Mouse (Mus musculus) midbrain, embryonic 11.5 days (tissue): ENCODE data around the gene Rims4. TPM values are rescaled to one million over a fixed set of nuclear protein-coding genes. Genes with fewer than 3 reads are reported as not detected.
A peak's percentile ranks its signal among the peaks of the same experiment; 100 is the strongest.

Experiments
- ATAC-seq: fragments of 200-750 bp; cut with Nextera tagmentation; 2 replicates; pipeline ENCODE4 v1.8.0; 2017; ENCODE audit warnings: moderate TSS enrichment, moderate library complexity; ENCODE audit not compliant: low FRiP score
- DNase-seq: peaks from one replicate; pipeline ENCODE4 v3.0.0; 2015; ENCODE audit warnings: low spot score; ENCODE audit errors: missing footprints
- H3K27ac ChIP-seq: fragments of 300-500 bp; sonication (generic); 2 replicates; pipeline ENCODE4 v1.5.1; 2014; ENCODE audit warnings: low read depth, low read length
- H3K27me3 ChIP-seq: fragments of 300-500 bp; sonication (generic); 2 replicates; pipeline ENCODE4 v1.6.1; 2014; ENCODE audit warnings: mild to moderate bottlenecking, low read length, moderate library complexity, mixed read lengths; ENCODE audit not compliant: control insufficient read depth, insufficient read depth
- H3K36me3 ChIP-seq: fragments of 300-500 bp; sonication (generic); 2 replicates; pipeline ENCODE4 v1.6.1; 2014; ENCODE audit warnings: mild to moderate bottlenecking, low read length, moderate library complexity, mixed read lengths; ENCODE audit not compliant: control insufficient read depth, insufficient read depth
- H3K4me1 ChIP-seq: fragments of 300-500 bp; sonication (generic); 2 replicates; pipeline ENCODE4 v1.6.1; 2014; ENCODE audit warnings: low read length; ENCODE audit not compliant: control insufficient read depth, insufficient read depth
- H3K4me2 ChIP-seq: fragments of 300-500 bp; sonication (generic); 2 replicates; pipeline ENCODE4 v1.6.1; 2014; ENCODE audit warnings: mild to moderate bottlenecking, moderate library complexity
- H3K4me3 ChIP-seq: fragments of 300-500 bp; sonication (generic); 2 replicates; pipeline ENCODE4 v1.5.1; 2014; ENCODE audit warnings: low read depth, low read length
- H3K9ac ChIP-seq: fragments of 300-500 bp; sonication (generic); 2 replicates; pipeline ENCODE4 v1.6.1; 2014; ENCODE audit warnings: low read length
- H3K9me3 ChIP-seq: fragments of 300-500 bp; sonication (generic); 2 replicates; pipeline ENCODE4 v1.6.1; 2016; ENCODE audit warnings: low read length; ENCODE audit not compliant: control insufficient read depth
- WGBS: fragments of 180-500 bp; shearing (Covaris S2); extraction: QIAGEN DNeasy Blood & Tissue Kit; methylation state at CpG from one replicate; pipeline ENCODE4 v1.1.7; 2014; 5-methylcytosine and 5-hydroxymethylcytosine counted together
- polyA plus RNA-seq: library from polyadenylated mRNA; unstranded; fragments of >200 nt; fragmentation: Nextera tagmentation; extraction: Ambion mirVana; gene quantifications from 2 replicates; pipeline ENCODE4 v1.2.1, GENCODE M21; 2014

Rims4 gene
- polyA plus RNA-seq, 1 experiment from 2014 or later: 1.1 TPM

GRCm38 (mm10) chr2:163825861-163826260 is 92.6 kb downstream of the Rims4 start:
- no peak overlapping the region for H3K27ac ChIP-seq
- H3K4me3 ChIP-seq: no peak overlapping the region
- 58% methylated on average over 1 of the region's 1 CpGs for WGBS
- H3K4me2 ChIP-seq: no peak overlapping the region
- no peaks in the 10 kb centered on the region for H3K27me3 ChIP-seq
- H3K9ac ChIP-seq: no peak overlapping the region
- no peaks in the 10 kb centered on the region for H3K36me3 ChIP-seq
- no peaks in the 10 kb centered on the region for H3K9me3 ChIP-seq
- no peak for ATAC-seq
- no peak for DNase-seq
- peaks cover 4% of the 10 kb centered on the region; the same call in 1 of the 2 replicates for H3K4me1 ChIP-seq

DNA sequence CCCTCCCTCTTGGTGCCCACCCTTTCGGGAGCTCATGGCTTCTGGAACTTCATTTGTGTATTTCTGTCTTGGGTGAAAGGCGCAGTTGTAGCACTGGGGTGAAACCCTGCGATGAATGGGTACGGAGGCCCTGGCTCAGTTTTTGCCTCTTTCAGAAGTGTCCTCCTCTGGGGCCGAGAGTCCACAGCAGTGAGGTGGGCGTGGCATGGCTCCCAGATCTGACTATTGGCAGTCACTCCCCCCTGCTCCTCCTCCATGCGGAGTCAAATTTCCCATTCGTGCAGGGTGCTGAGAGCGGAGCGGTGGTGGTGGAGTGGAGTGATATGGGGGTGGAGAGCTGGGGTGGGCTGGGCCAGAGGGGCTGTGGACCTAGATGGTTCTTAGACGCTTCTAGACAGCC is 94.7 kb downstream of the Rims4 start:
- H3K27ac ChIP-seq: no peak overlapping the region
- DNase-seq (no peak), ATAC-seq (peak; percentile 33; the same call in 1 of the 2 replicates)
- no peaks in the 10 kb centered on the region for H3K36me3 ChIP-seq
- 21% methylated on average over 11 of the region's 11 CpGs for WGBS
- H3K9me3 ChIP-seq: no peaks in the 10 kb centered on the region
- peak overlapping the region; percentile 10; the same call in 1 of the 2 replicates for H3K4me2 ChIP-seq
- no peaks in the 10 kb centered on the region for H3K27me3 ChIP-seq
- H3K4me1 ChIP-seq: peaks cover 4% of the 10 kb centered on the region; the same call in 1 of the 2 replicates
- H3K9ac ChIP-seq: no peak overlapping the region
- H3K4me3 ChIP-seq: no peak overlapping the region

DNA sequence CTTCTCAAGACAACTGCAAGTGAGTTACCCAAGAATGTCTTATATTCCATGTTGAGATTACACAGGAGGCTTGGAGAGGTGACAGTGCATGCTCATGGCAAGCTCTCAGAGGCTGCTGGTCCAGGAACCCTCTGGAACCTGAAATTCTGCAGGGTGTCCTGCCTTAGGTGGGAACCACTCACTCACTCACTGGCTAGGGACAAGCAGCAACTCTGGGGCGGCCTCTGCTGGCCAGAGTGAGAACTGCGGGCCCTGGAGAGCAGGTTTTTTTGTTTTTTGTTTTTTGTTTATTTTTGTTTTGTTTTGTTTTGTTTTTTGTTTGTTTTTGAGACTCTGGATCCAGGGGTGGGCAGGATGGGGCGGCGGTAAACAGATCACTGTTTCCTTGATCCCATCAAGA is 95.2 kb downstream of the Rims4 start:
- Histone ChIP-seq H3K27ac (no peak overlapping the region), H3K4me3 (no peak overlapping the region), H3K4me2 (peak overlapping the region; percentile 10; the same call in 1 of the 2 replicates)

GRCm38 (mm10) chr2:163820607-163821006 is 97.9 kb downstream of the Rims4 start, which contains the start of gene Ccn5:
Gene Ccn5, plus strand, starts transcription at chr2:163820861.
- DNase-seq: no peak
- H3K4me3 ChIP-seq: no peak within 1 kb of the TSS
- peaks cover 4% of the 10 kb centered on the region; the same call in 1 of the 2 replicates for H3K4me1 ChIP-seq
- H3K36me3 ChIP-seq: no peaks in the 10 kb centered on the region
- H3K9me3 ChIP-seq: no peaks in the 10 kb centered on the region
- no peak within 1 kb of the TSS for H3K9ac ChIP-seq
- H3K27me3 ChIP-seq: no peaks in the 10 kb centered on the region
- no peak within 1 kb of the TSS for H3K27ac ChIP-seq
- H3K4me2 ChIP-seq: no peak within 1 kb of the TSS
- no peak for ATAC-seq
- WGBS: 85% methylated on average over 4 of the region's 4 CpGs

More for the DNA sequence above, 95.2 kb downstream of the Rims4 start:
- Histone ChIP-seq H3K36me3 (no peaks in the 10 kb centered on the region), H3K9ac (no peak overlapping the region), H3K27me3 (no peaks in the 10 kb centered on the region), H3K4me1 (peaks cover 4% of the 10 kb centered on the region; the same call in 1 of the 2 replicates), H3K9me3 (no peaks in the 10 kb centered on the region)
- ATAC-seq (peak; percentile 59; the same call in 1 of the 2 replicates), DNase-seq (peak; percentile 97)
- 8% methylated on average over 4 of the region's 4 CpGs for WGBS

- no peaks in the 10 kb centered on the region for H3K36me3 ChIP-seq
- H3K4me3 ChIP-seq: no peak overlapping the region
- no peaks in the 10 kb centered on the region for H3K4me1 ChIP-seq
- ATAC-seq (no peak), DNase-seq (no peak)
- no peaks in the 10 kb centered on the region for H3K9me3 ChIP-seq
- no peak overlapping the region for H3K4me2 ChIP-seq
- H3K9ac ChIP-seq: no peak overlapping the region
- H3K27ac ChIP-seq: no peak overlapping the region
- H3K27me3 ChIP-seq: no peaks in the 10 kb centered on the region
- WGBS: 86% methylated on average over 9 of the region's 9 CpGs
Measured at GRCm38 (mm10) chr2:163814739-163815465, 103.6 kb downstream of the Rims4 start.

DNA sequence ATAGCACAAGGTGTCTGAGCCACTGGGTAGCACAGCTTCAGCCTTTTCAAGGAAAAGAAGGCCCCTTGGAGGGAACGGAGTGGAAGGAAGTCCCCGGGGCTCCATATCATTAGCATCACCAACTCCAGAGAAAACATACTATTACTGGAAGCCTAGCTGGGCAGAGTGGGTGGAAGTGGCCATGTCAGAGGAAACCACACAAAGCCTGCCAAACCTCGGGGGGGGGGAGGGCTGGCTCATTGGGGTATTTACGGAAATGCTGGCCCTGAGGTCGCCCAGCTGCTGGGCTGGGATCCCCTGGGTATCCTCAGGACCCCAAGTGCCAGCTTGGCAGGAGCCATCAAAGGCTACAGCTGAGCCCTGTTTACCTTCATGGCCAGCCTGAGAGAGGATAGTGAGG is 105.4 kb downstream of the Rims4 start:
- H3K4me3 ChIP-seq: no peak overlapping the region
- no peaks in the 10 kb centered on the region for H3K4me1 ChIP-seq
- ATAC-seq (no peak), DNase-seq (peak; percentile 72)
- H3K9ac ChIP-seq: no peak overlapping the region
- 77% methylated on average over 5 of the region's 5 CpGs for WGBS
- no peaks in the 10 kb centered on the region for H3K9me3 ChIP-seq
- H3K4me2 ChIP-seq: no peak overlapping the region
- no peaks in the 10 kb centered on the region for H3K27me3 ChIP-seq
- H3K27ac ChIP-seq: no peak overlapping the region
- H3K36me3 ChIP-seq: no peaks in the 10 kb centered on the region

Other genes with a start within 250 kb of the Rims4 start
- gene Ada, start 168.4 kb downstream of the Rims4 start, polyA plus RNA-seq: 5.6 and 6.1 TPM in 2 replicates
- gene Ccn5, start 97.8 kb downstream of the Rims4 start, polyA plus RNA-seq: 0.40 and 0.54 TPM in 2 replicates
- gene Kcnk15, start 65.0 kb downstream of the Rims4 start, polyA plus RNA-seq: not detected in 2 replicates
- gene Ywhab, start 76.3 kb upstream of the Rims4 start, polyA plus RNA-seq: 352 and 354 TPM in 2 replicates
- gene Pabpc1l, start 106.8 kb upstream of the Rims4 start, polyA plus RNA-seq: 0.51 and 1.1 TPM in 2 replicates
- 33.2 and 36.7 TPM in 2 replicates for gene Stk4, start 151.6 kb upstream of the Rims4 start, polyA plus RNA-seq
- gene Tomm34, start 152.5 kb upstream of the Rims4 start, polyA plus RNA-seq: 48.2 and 50.0 TPM in 2 replicates